Mouse (Mus musculus) cerebellum, adult 18-20 months (tissue): ENCODE measurements around the gene Rhobtb3.
"Not testable (repeated sequence)": the region's sequence is repeated elsewhere in the genome, so short reads cannot be mapped to it uniquely, and the experiment has no call there.

ENCODE experiments used
- DNase-seq, 2 experiments: peaks; one replicate each; pipeline ENCODE4 v3.0.0; 2021

The Rhobtb3 gene

DNA sequence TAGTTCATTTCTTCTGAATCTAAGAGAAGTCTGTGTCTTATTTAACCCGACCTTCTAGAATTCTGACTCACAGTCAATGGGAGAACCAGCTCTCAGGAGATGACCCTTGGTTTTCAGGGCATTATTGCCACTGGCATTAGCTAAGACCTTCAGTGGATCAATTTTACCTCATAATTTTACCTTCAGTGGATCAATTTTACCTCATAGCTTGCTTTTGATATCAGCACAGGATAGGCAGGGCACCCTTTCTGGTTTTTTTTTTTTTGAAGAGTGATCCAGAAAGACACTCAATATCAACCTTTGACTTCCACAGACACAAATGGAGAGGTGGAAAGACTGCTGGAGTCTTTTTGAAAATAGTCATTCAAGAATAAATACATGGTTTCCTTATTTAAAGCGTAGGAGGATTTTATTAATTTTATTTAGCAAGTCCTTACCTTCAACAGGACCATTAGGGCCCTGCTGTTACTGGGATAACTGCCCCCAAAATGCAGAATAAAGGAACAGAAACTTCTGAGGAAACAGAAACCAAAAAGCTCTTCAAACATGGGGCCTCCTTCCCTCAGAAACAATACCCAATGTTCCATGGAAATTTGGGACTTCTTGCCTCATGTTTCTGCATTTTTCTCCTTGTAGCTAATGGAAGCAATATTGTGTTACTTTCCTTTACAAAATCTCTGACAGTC, 98.7 kb downstream of the Rhobtb3 start:
- DNase-seq, result no peak

GRCm38 (mm10) chr13:75843993-75844683, 99.6 kb downstream of the Rhobtb3 start:
- no peak for DNase-seq

DNA sequence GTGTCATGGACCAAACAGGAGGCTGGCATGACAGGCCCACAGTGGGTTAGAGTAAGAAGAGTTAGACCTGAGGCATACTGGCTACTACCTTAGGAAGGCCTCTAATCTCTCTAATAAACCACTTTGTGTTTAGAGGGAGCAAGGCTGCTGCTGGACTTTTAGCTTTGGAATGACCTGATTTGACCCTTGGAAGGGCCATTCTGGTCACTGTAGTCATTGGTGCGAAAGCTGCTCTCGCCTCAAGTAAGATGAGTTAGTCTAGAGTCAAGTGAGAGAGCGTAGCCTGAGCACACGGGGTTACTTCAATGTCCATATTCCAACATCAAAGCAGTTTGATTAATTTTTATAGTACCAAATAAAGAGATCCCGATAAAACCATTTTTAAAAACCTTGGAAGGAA, 100.4 kb downstream of the Rhobtb3 start:
- DNase-seq, result no peak

- no peak for DNase-seq
These were observed 101.8 kb downstream of the Rhobtb3 start for GRCm38 (mm10) chr13:75841950-75842349.

DNA sequence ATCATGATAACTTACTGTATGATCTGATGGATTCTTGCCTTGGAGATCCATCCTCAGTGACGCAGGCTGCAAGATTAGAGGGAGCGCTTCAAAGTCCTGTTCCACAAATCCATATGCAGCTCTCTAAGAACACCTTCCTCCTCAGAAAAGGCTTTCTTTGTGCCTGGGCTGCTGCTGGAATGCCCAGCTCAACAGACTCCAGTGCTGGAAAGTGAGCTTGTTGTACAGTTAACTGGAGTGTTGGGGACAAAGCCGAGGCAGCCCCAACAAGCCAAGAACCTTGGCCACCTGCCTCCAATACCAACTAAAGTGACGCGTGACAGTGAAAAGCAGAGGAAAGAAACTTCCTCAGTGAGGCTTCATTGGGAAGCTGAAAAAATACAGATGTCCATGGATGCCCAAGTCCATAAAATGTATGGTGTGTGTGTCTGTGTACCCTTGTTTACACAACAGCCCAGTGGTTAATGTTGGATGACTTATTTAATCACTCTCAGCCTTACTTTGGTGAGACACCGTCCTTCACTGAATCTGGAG, 102.9 kb downstream of the Rhobtb3 start:
- peak; percentile 14 to 15 for DNase-seq

- peak; percentile 77 to 78 for DNase-seq
These were observed 103.8 kb downstream of the Rhobtb3 start, which contains the start of gene Glrx for GRCm38 (mm10) chr13:75839719-75840481. TSS of gene Glrx (plus strand) at chr13:75839868.

GRCm38 (mm10) chr13:75838506-75838905, 105.2 kb downstream of the Rhobtb3 start:
- no peak for DNase-seq

DNA sequence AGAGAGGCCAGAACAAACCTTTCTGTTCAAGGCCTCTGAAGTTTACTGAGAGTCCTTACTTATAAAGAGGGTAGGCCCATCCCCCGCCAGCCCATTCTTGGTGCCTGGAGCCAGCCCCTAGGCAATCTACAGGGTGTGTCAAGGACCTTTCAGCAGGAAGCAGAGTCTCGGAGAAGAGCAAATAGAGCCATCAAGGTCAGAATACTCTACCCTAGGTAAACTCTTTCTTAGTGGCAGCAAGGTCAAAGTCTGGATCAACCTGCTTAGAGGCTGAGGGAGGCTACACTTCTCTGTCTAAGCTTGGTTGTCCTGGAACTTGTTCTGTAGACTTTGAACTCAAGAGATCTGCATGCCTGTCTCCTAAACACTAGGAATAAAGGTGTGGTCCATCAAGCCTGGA, 108.3 kb downstream of the Rhobtb3 start:
- no peak for DNase-seq

DNA sequence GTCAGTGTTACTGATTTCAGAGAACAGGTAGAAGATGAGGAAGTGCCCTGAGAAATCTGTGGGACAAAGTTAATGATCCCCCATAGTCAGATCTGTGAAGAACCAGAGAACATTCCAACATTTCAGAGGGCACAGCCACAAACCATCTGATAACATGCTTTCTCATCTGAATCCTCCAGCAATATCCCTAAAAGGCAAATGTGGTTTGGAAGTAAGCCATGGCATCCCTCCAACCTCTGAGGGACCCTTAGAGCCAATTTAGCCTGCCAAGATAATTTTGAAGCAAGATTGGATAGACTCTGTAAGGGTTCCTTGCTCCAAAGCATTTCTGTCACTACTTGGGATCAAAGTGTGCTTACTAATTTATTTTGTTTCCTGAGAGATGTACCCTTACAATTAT, 110.2 kb downstream of the Rhobtb3 start:
- no peak for DNase-seq

DNA sequence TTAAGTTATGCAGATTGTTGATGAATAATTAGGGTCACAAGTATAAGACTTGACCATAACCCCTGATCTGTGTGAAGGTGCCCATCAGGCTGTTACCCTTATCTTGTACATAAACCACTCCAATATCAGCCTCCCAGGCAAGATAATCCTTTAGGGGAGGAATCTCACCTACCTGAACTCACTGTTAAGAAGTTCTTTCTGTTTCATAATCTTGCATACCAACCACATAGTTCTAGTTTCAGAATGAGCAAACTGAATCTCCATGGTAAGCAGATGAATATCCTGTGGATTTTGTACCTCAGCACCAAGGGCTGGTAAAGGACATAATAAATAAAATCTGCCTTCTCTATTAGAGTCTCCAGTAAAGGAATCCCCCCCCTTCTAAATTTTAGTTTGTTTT, 111.0 kb downstream of the Rhobtb3 start:
- no peak for DNase-seq

GRCm38 (mm10) chr13:75831710-75832109, 112.0 kb downstream of the Rhobtb3 start:
- no peak for DNase-seq

DNA sequence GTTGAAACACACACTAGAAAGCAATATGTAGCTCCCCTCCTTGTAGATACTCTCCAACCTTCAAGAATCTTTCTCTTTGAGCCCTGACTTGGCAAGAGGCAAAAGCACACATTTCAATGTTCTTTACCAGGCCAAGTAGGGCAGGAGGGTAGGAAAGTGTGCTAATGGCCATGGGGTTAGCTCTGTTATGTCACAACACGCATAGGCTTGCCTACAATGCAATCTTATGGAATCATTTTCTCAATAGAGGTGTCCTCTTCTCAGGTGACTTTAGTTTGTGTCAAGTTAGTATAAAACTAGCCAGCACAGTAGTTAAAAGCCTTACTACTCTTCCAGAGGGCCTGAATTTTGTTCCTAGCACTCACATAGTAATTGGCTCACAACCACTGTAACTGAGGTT, 113.0 kb downstream of the Rhobtb3 start:
- no peak for DNase-seq

GRCm38 (mm10) chr13:75825388-75825787, 118.3 kb downstream of the Rhobtb3 start:
- DNase-seq, result no peak

- DNase-seq, result no peak
These were observed 119.0 kb downstream of the Rhobtb3 start for GRCm38 (mm10) chr13:75824611-75825319.

DNA sequence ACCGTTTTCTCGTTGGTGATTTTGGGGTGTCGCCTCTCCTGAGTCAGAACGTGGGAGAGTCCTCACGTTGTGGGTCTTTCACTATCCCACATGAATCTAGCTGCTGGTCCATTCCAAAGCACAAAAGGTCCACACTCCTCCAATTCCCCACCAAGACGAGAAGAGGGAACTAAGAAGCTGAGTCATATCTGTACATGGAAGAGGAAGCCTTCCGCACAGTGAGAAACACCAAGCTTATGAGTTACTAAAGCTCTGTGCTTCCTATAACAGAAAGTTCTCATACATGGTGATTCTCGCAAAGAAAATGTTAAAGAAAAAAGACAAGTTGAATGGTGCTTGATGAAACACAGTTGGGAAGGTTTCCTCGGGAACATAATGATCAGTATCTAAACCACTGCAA, 120.5 kb downstream of the Rhobtb3 start:
- no peak for DNase-seq

- not testable (repeated sequence) for DNase-seq
These were observed 121.4 kb downstream of the Rhobtb3 start for GRCm38 (mm10) chr13:75822366-75822765.

DNA sequence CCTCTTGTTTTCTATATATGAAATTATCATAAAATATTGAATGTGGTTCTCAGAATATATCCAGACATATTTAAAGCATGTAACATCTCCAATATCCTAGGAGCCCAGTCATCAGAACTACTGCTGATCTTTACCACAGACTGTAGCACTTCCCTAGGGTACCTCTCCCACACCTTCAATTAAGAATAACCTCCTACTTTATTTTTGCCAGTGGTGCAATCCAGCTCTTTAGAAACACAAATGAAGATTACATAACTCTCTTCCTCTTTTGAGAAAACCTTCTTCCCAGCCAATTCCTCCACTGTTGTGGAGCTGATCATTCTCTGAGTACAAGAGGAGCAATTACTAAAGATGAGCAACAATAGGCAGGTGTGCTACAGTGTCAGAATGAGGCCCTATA, 123.8 kb downstream of the Rhobtb3 start:
- no peak for DNase-seq
